Mouse (Mus musculus): ENCODE data around the gene Rnf216.

GRCm38 (mm10) chr5:143059182-143059581 lies 53.6 kb downstream of the Rnf216 start:
- TF ChIP-seq CTCF (IDR thresholded peaks at IDR 0.05; ENCODE audit: insufficient read depth, low read depth, low read length) (no peak), POLR2A (IDR thresholded peaks at IDR 0.05; ENCODE audit: insufficient read depth, low read depth, low read length) (no peak)

All from olfactory bulb, adult 2 months (tissue).